Comparison of ENCODE assay signal across 12 mouse cellular contexts in genomic region chr19:53318143-53319132, GRCm38 (mm10). TPM values are rescaled to one million over a fixed set of nuclear protein-coding genes. Genes with fewer than 3 reads are reported as not detected.
DNase-seq lines count a peak whose midpoint lies in the region; ATAC-seq and TF ChIP-seq lines count a peak whose summit lies in the region.
"Had no signal": no experiment of that assay in that cellular context is flagged by ENCODE, and none has a peak within 500 bp of the region (broad histone marks: within the 10 kb centered on the region; RNA-seq: fewer than 3 reads in every experiment).

No protein-coding gene starts in this region.

- DNase-seq in heart, postnatal 0 days (ENCODE audit: low spot score) = no peak
- DNase-seq in heart, adult 18-20 months = no peak
- DNase-seq in A20 (ENCODE audit: low read depth, low spot score) = peak; percentile 39
- no peak for DNase-seq in urinary bladder, postnatal 25 days (ENCODE audit: low spot score)
- no peak for DNase-seq in embryo, embryonic 11 days
- DNase-seq in right cerebral cortex, postnatal 36 days (ENCODE audit: low spot score in 2 of 2) = no peak
- DNase-seq: adrenal gland, postnatal 36 days; kidney, adult 18-20 months had no signal

- no peaks in the 10 kb centered on the region for H3K9me3 ChIP-seq in heart, postnatal 0 days (replicated peaks; ENCODE audit: control insufficient read depth, low read length)
- H3K9me3 ChIP-seq: midbrain, embryonic 12.5 days had no signal

- H3K4me3 ChIP-seq in heart, postnatal 0 days (ENCODE audit: low read depth, low read length) = no peak overlapping the region
- peak overlapping the region; percentile 58 for H3K4me3 ChIP-seq in bone marrow, adult 2 months (replicated peaks; ENCODE audit: control insufficient read depth, low read depth, low read length)
- H3K4me3 ChIP-seq: left cerebral cortex, adult 2 months; midbrain, embryonic 12.5 days had no signal

- H3K4me1 ChIP-seq in heart, postnatal 0 days (ENCODE audit: control insufficient read depth, insufficient read depth) = peaks cover 33% of the 10 kb centered on the region
- peaks cover 19% of the 10 kb centered on the region for H3K4me1 ChIP-seq in bone marrow, adult 2 months (ENCODE audit: control insufficient read depth, insufficient read depth, low read length)

- 0 out of 2 replicates have a peak, but pooled peaks have one; percentile 20 for TF ChIP-seq POLR2A in bone marrow, adult 2 months (IDR thresholded peaks at IDR 0.05; ENCODE audit: borderline replicate concordance, control insufficient read depth, low read depth, low read length)

- no peaks in the 10 kb centered on the region for H3K36me3 ChIP-seq in heart, postnatal 0 days (replicated peaks; ENCODE audit: control insufficient read depth, insufficient read depth, low read length)
- H3K36me3 ChIP-seq: midbrain, embryonic 12.5 days had no signal

- 65% methylated on average over 16 of the region's 16 CpGs for WGBS in heart, postnatal 0 days
- 18% methylated on average over 16 of the region's 16 CpGs for WGBS in bone marrow, adult 2 months

- no peaks in the 10 kb centered on the region for H3K27me3 ChIP-seq in heart, postnatal 0 days (ENCODE audit: control insufficient read depth, insufficient read depth, low read length)
- H3K27me3 ChIP-seq: midbrain, embryonic 12.5 days had no signal

- no peak for TF ChIP-seq EP300 in heart, postnatal 0 days (IDR thresholded peaks at IDR 0.05; ENCODE audit: low read depth)

- TF ChIP-seq CTCF in heart, postnatal 0 days (IDR thresholded peaks at IDR 0.05; ENCODE audit: low read depth) = no peak
- no peak for TF ChIP-seq CTCF in bone marrow, adult 2 months (IDR thresholded peaks at IDR 0.05; ENCODE audit: control insufficient read depth, insufficient read depth, low read length)

- no peak for ATAC-seq in heart, postnatal 0 days (ENCODE audit: insufficient read depth, low read depth)
- peak; percentile 55 for ATAC-seq in megakaryocyte, adult 5-6 weeks (ENCODE audit: poor library complexity, severe bottlenecking)

- 0 out of 2 replicates have a peak overlapping the region, but pooled peaks have one; percentile 28 for H3K27ac ChIP-seq in heart, postnatal 0 days (ENCODE audit: low read depth)
- H3K27ac ChIP-seq in bone marrow, adult 2 months (ENCODE audit: control insufficient read depth, insufficient read depth, low read depth, low read length, poor library complexity) = peak overlapping the region; percentile 96
- H3K27ac ChIP-seq: left cerebral cortex, adult 2 months; midbrain, embryonic 12.5 days had no signal

- H3K4me2 ChIP-seq in heart, postnatal 0 days (ENCODE audit: low read depth, low read length) = no peak overlapping the region
- H3K4me2 ChIP-seq: midbrain, embryonic 12.5 days had no signal

- no peak overlapping the region for H3K9ac ChIP-seq in heart, postnatal 0 days (replicated peaks; ENCODE audit: low read depth, low read length)
- H3K9ac ChIP-seq: midbrain, embryonic 12.5 days had no signal

RNA-seq across cellular contexts. Expression of gene Mxi1, which starts 8.1 kb away (rescaled TPM):
- 32.1 and 44.3 TPM in 2 replicates for total RNA-seq in heart, postnatal 0 days (2014; rRNA removed; ENCODE audit: low replicate concordance)
- 31.2 and 34.8 TPM in 2 replicates for polyA plus RNA-seq in heart, postnatal 0 days (2015; fragmentation: Nextera tagmentation; extraction: Ambion mirVana)
- 10 to 100 TPM; 37.8 to 42.7 TPM for total RNA-seq in heart, adult 18-20 months (2021)
- polyA plus RNA-seq in bone marrow, adult 2 months (2011; ENCODE audit: insufficient read depth, insufficient read length, low replicate concordance, missing spikeins) = 32.4 and 39.2 TPM in 2 replicates
- 42.1 and 42.8 TPM in 2 replicates for total RNA-seq in megakaryocyte, adult 5-6 weeks (2015)
- total RNA-seq in megakaryocyte, adult 5-6 weeks (2017) = 74.0 and 91.1 TPM in 2 replicates

RNA-seq across cellular contexts. Expression of gene Gm10197, which starts 53.1 kb away (rescaled TPM):
- total RNA-seq in heart, postnatal 0 days (2014; rRNA removed; ENCODE audit: low replicate concordance) = not detected in 2 replicates
- polyA plus RNA-seq in heart, postnatal 0 days (2015; fragmentation: Nextera tagmentation; extraction: Ambion mirVana) = not detected in 2 replicates
- total RNA-seq in heart, adult 18-20 months (2021) = not detected
- not detected in 2 replicates for polyA plus RNA-seq in bone marrow, adult 2 months (2011; ENCODE audit: insufficient read depth, insufficient read length, low replicate concordance, missing spikeins)
- not detected in 2 replicates for total RNA-seq in megakaryocyte, adult 5-6 weeks (2015)
- not detected in 2 replicates for total RNA-seq in megakaryocyte, adult 5-6 weeks (2017)
- total RNA-seq: adrenal gland, postnatal 36 days; left cerebral cortex, adult 2 months had no signal
- polyA plus RNA-seq: midbrain, embryonic 12.5 days had no signal
